Mouse (Mus musculus) small intestine, adult 2 months (tissue): ENCODE measurements around the gene Sds.

ENCODE experiments used
- CTCF ChIP-seq: fragments of 200-500 bp; IDR thresholded peaks from 2 replicates; pipeline ENCODE4 v1.5.1; 2012; ENCODE audit warnings: low read depth, mild to moderate bottlenecking, control low read depth, inconsistent platforms, low read length, moderate library complexity, mixed read lengths; ENCODE audit not compliant: insufficient replicate concordance, insufficient read length; ENCODE audit errors: extremely low read depth
- POLR2A ChIP-seq: fragments of 200-500 bp; IDR thresholded peaks from 2 replicates; pipeline ENCODE4 v1.6.1; 2012; ENCODE audit warnings: low read depth, mild to moderate bottlenecking, control low read depth, inconsistent platforms, low read length, moderate library complexity

DNA sequence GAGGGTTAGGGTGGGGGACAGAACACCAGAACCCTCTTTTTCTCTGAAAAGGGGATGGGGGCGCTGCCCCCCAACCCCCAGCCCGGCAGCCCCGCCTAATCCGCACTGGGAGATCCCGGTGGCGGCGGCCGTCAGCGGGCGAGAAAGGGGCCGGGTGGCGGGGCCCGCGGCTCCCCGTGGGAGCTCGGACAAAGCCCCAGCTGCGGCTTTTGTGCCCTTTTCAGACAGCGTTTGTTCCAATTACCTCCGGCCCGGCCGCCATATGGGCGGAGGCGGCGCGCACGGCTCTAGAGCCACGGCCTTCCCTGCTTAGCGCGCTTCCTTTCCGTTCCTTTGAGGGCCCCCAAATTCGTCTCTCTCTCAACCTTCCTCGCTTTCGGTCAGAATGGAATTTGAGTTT, 38.3 kb upstream of the Sds start:
- TF ChIP-seq CTCF (no peak), POLR2A (no peak)
